Mouse (Mus musculus) hindlimb bud, embryonic 11.5 days (tissue): ENCODE measurements around the gene 4933406M09Rik.
A peak's percentile ranks its signal among the peaks of the same experiment; 100 is the strongest.

Experiments used
- DNase-seq: peaks from one replicate; pipeline ENCODE4 v3.0.0-alpha.2; 2012; ENCODE audit warnings: low read depth, low spot score; ENCODE audit errors: extremely low spot score

4933406M09Rik gene

GRCm38 (mm10) chr1:134385666-134386065, at the start of gene 4933406M09Rik:
4933406M09Rik (plus strand) TSS chr1:134385940.
- no peak for DNase-seq

DNA sequence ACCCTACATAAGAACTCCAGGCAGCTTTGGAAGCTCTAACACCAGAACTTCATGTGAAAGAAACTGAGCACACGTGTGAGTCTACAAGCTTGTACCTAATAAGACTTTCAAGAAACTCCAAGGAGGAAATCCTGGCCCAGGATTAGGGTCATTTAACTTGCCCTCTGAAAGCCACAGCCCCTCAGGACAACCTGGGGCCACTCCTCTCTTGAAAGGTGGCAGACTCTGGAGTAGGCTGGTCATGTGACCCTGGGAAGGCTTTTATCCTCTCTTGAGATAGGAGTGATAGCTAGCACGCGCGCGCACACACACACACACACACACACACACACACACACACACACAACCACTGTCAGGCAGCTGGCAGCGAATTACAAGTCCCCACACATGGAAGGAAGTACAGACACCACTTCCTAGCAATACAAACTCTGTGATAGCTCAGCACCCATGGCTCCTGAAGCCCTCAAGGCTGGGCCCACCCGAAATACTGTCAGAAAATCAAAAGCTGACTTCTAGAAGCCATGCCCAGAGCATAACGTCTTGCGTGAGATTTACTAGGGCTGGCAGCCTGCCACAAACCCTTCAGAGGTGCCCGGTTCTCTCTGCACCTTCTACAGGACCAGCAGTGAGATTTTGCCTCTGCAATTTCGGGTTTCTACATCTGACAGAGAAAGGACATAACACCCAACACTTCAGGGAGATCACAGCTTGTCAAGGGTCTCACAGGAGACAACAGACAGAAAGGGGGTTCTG, 48.6 kb upstream of the 4933406M09Rik start:
- DNase-seq: no peak

- no peak for DNase-seq
These were observed 46.6 kb upstream of the 4933406M09Rik start for GRCm38 (mm10) chr1:134339162-134339561.

DNA sequence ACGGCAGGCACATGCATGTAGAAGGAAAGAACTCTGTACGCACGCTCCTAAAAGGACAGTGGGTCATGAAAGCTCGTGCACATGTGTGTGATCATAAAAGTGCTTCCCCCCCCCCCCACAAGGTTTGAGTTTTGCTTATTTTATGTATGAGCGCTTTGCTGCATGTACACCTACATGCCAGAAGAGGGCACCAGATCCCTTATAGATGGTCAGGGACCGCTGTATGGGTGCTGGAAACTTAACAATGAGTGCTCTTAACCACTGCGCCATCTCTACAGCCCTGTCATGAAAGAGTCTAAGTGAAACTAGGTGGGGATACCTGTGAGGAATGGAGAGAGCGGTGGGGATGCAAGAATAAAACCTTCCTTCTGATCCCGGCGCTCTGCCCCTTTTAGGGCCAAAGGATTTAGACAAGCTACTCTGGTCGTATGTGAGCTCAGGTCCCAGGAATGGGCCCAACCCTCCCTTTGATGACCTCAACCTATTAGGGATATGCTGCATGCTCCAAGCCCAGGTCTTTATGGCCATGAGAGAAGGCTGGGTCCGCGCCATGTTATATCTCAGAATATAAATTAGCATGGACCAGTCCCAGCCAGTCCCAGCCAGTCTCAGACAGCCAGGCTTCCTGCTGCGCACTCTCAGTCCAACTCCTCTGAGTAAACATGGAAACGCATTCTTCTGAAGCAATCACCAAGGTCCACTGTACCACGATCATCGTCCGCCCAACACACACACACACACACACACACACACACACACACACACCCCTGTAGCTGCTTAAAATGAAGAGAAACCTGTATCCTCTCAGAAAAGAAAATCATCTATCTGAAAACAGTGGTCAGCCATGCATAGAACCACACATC, 45.8 kb upstream of the 4933406M09Rik start:
- no peak for DNase-seq

DNA sequence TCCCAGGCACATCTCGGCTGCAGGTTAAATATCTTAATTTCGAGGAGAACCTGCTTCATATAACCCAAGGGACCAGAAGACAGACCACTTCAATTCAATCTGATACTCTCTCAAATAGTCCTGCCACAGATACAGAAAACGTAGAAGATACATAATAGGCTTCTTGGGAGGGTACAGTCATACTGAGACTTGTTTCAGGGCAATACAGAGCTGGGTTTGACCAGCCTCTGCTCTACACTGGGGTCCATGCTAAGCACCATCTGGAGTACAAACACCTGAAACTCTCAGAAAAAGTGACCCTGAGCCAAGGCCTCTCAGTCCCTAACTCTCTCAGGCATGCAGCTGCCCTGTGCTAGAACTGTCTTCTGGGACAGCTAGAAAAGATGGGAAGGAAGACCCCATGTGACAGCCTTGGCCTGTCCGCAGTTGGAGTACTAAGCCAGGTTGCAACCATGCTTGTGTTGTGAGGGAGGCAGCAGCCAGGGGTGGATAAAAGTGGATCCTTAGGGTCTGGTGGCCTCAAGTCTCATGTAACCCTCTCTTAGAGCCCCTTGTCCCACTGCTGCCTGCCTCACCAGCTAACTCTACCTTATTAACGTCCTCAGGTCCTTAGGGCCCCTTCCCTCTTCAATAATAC, 44.0 kb upstream of the 4933406M09Rik start:
- DNase-seq: no peak

DNA sequence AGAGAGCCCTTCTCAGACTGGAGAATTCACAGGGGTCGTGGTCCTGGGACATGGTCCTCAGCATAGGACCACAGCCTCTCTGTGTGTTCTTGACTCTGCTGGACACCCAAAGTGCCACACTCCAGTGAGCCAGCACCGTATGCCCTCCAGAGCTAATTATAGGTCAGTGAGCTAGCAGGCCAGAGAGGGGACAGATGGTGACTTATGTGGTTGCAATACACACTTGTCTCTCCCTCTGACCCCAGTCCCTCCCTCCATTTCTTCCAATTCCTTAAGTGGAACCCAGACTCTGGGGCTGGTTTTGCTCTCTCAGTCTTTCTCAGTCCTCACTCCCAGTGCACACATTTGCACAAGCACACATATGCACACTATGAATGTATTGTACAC, 43.5 kb upstream of the 4933406M09Rik start:
- DNase-seq: no peak

DNA sequence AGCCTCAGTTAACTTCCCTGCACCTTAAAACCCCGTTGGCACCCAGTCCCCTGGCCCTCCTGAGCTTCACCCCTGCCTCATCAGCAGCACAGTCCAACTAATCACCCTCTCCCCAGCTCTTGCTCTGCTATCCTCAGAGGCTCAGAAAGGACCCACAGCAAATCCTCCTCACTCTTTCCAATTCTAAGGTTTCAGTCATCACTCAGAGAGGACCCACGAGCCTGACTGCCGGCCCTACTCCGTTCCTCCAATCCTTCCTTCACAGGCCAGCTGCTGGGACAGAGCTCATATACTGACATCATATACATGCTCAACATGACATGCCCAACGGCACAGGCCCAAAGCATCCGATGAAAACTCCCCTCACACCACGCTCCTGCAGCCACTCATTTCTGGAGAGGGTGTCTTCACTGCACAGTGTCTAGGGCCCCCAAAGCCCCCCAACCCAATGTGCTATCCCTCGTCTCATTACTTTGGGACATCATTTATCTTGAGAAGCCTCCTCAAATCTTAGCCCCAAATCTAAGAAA, 42.9 kb upstream of the 4933406M09Rik start:
- no peak for DNase-seq

DNA sequence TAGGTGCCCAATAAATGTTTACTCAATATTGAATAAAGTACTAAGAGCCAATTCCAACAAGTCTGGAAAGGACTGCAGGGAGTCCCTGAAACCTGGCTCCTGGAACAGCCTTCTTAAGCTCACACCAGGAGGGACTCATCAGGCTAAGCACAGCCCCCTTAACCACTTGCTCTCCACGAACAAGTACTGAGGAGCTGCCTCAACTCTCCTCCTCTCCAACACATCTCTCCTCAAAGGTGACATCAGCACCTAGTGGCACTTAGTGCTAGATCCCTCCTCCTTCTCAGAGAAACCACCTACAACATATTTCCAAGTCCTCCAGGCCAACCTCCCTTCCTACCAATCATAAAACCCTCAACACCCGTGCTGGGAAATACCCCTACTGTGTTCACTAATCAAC, 42.2 kb upstream of the 4933406M09Rik start:
- no peak for DNase-seq

DNA sequence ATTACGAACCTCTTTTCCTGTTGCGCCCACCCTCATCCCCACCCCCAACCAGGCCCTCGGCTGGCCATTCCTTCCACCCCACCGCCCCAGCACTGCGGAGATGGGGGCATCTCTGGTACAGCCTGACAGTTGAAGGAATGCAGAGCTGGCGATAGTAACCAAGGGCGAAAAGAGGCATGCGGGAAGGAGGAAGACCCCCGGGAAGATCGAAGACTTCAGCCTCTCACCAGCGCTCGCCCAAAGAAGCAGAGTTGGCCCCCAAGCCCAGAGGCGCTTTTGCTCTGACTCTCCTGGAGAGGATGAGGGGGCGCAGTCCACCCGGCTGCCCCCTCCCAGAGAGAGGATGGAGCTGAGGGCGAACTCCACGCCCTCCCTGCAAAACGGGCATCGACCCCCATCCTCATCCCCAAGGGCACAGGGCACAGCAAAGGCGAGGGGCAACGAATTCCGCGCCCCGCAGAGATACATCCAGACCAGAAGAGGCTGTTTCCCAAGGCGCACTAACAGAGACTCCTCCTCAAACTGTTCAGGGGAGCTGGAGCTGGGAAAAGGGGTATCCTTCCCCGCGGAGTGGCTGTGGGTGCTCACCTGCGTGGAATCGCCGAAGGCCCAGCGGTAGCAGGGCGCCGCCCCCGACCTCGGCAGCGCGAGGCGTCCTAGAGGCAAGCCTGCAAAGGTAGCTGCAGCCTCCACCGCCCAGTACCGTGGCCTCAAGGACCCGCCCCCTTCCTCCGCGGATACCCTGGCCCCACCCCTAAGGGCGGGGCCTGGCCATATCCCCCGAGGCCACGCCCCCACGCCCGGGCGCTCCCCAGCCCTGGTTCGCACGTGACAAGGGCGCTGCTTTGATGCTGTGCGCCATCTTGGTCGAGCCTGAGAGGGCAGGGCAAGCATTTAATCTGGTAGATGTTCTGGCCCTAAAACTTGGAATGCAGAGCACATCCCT, 41.5 kb upstream of the 4933406M09Rik start:
- peak; percentile 58 for DNase-seq

- DNase-seq: no peak
These were observed 40.7 kb upstream of the 4933406M09Rik start for GRCm38 (mm10) chr1:134345075-134345474.

GRCm38 (mm10) chr1:134347791-134348190, 37.9 kb upstream of the 4933406M09Rik start:
- DNase-seq: no peak

- DNase-seq: no peak
These were observed 32.4 kb upstream of the 4933406M09Rik start for GRCm38 (mm10) chr1:134353326-134353725.

DNA sequence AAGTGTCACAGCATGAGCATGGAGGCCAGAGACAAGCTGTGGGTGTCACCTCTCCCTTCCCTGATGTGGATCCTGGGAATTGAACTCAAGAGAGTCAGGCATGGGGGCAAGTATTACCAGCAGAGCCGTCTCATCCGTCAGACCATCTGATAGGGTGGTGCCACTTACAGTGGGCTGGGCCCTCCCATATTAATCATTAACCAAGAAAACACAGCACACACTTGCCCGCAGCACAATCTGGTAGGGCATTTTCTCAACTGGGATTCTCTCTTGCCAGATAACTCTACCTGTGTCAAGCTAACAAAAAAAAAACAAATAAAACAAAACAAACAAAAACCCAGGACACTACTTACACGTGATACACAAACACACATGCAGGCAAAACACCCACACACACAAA, 28.3 kb upstream of the 4933406M09Rik start:
- no peak for DNase-seq

GRCm38 (mm10) chr1:134360656-134361055, 25.1 kb upstream of the 4933406M09Rik start:
- no peak for DNase-seq

- no peak for DNase-seq
These were observed 24.4 kb upstream of the 4933406M09Rik start for GRCm38 (mm10) chr1:134361195-134361856.

DNA sequence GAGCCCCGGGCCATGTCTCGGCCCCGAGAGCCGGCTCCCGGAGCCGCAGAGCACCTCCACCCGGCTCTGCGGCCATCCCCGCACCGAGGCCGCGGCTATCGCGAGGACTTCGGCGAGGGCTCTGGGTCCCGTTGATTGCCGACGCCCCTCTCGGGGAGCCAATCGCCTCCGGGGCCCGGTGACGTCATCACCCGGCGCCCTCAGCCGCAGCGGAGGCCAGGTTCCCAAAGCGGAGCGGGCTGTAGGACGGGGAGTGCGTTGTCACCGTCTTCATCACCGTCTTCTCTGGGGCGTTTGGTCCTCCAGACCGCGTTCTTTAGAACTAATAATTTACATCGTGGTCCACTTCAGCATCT, 23.9 kb upstream of the 4933406M09Rik start, which contains the start of gene Tmem183a:
Tmem183a (minus strand) TSS at position 123 of the 356 bp plus-strand sequence.
- DNase-seq: peak; percentile 78

GRCm38 (mm10) chr1:134363194-134363593, 22.5 kb upstream of the 4933406M09Rik start:
- DNase-seq: no peak

DNA sequence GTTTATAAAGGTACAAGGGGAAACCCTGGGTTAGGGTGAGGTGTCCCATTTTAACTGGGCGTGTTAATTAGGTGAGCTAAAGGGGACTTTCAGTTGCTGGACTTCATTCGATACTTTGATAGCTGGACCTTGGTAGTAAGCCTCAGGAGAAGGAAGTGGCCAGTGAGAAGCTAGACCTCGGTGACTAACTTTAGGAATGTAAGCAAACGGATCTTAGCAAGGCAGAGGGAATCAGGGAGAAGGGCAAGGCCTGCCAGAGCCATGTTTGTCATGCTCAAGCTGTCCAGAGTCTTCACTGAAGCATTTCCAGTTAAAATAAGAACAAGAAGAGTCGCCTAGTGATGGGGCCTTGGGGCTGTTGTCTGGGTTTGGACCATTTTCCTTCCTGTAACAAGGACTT, 20.2 kb upstream of the 4933406M09Rik start:
- no peak for DNase-seq

DNA sequence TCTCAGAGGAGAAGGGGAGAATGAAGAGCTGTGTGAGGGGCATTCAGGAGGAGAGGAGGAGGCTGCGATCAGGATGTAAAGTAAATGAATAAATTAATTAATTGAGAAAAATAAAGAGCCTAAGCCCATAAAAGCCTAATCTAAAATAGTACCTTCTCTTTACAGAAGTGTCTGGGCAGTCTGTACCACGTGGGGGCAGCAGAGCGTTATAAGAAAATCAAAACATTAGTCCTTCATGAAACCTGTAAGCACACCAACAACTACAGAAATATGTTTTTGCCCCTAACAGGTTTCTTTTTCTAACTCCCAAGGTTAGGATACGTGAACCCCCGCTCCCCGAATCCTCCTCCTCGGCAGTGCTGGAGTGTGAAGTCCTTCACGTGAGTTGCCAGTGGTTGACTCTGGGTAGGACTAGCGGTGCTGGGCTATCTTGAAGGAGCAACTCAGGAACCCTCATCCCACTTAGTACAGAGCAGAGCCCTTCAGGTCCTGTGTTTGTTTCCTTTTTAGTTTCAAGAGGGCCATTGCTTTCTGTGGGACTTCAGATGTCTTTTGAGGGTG, 16.9 kb upstream of the 4933406M09Rik start:
- no peak for DNase-seq
